Mouse (Mus musculus): ENCODE measurements around the gene Zfp593. TPM values are rescaled to one million over a fixed set of nuclear protein-coding genes. Genes with fewer than 3 reads are reported as not detected.

Gene Zfp593
- polyA plus RNA-seq, 1 experiment = 8.7 TPM

DNA sequence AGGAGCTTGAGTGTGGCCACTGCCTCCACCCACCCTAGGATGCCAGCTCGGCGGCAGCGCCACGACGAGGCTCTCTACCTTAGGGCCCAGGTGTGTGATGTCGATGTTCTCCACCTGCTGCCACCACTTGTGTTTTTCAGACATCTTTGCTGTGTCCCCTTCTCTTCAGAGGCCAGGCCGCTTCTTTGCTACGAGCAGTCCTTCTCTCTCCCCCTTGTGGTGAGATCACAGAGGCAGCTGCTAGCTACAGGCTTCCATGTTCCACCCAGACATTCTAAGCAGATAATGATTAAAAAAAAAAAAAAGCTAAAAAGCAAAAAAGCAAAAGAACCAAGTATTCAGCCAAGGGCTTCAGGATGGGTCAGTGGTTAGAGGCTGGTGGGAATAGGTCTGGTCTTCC is 18.2 kb downstream of the Zfp593 start, which contains the start of gene Catsper4:
Gene Catsper4 (minus strand): TSS at position 190 of the 400 bp plus-strand sequence.
- no peak for DNase-seq (ENCODE audit: low read depth)

DNA sequence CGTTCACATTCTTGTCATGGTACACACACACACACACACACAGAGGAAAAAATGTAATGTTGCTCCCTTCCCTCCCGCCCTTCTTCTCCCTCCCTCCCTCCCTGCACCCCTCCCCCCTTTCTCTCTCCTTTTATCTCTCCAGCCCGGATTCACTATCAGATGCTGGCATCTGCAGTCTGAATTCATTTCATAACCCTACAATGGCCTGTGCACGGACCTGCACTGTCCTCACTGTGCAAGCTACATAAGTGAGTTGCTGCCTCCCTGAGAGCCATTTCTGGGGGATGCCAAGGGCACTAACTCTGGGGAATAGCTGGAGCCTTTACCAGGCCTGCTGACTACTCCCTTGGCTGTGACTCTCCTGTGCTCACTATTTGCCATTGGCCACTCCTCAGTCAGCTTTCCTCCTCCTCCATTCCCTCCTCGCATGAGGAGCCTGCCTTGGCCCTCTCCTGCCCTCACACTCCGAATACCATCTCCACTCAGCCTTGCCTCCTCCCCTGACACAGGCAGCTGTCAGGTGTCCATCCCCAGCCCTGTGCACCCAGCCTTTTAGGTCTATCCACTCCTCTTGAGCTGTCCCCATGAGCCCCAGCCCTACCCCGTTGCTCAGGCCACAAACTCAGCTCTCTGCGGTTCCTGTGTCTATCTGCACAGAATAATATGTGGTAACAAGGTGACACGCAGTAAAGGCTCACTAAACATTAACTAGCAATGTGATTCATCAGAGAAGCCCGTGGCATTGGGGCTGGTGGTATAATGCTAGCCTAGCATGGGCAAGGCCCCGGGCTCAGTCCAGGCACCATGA is 22.4 kb downstream of the Zfp593 start:
- DNase-seq (ENCODE audit: low read depth) = no peak

DNA sequence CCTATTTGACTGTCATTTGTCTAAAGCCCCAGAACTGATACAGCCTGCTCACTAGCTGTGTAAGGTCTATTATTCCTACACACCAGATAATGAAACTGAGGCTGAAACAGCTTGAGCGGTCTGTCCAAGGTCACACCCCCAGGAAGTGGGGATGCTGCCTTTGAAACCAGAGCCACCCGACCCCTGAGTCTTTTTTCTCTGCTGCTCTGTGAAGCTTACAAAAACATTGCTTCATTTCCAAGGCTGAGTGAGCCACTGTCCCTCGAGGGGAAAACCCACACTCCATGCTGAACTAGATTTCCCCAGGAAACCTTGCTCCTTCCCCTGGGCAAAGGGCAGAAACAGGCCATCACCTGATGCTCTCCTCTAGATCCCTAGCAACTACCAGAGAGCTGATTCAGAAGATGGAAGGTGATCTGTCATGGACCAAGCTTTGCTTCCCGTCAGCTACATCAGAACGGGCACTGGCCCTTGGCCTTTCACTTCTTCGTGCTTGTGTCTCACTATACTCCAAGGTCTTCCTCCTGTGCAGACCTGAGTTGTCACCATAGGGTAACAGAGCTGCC is 38.8 kb downstream of the Zfp593 start:
- no peak for DNase-seq (ENCODE audit: low read depth)

DNA sequence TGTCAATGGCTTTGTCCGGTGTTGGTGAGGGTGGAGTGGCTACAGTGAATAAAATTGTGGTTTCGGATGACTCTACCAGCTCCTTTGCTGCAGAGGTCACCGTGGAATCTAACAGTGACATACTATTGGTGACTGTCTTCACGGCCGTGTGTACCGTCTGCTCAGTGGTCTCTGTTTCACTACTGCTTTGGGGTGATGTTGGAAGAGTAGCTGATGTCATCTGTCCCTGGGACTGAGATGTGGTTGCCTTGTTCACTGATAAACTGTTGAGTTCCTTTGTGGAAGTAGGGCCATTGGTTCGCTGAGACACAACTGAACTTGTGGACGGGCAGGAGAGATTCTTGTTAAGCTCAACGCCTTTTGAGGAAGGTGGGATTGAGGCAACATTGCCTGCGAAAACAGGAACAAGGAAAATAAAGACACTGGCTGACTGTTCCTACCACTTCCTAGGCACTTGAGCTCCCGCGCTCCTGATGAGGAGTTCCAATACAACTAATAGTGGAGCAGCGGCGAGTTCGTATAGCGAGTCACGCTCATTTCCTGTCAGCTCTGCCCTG is 42.0 kb downstream of the Zfp593 start:
- DNase-seq (ENCODE audit: low read depth) = no peak

DNA sequence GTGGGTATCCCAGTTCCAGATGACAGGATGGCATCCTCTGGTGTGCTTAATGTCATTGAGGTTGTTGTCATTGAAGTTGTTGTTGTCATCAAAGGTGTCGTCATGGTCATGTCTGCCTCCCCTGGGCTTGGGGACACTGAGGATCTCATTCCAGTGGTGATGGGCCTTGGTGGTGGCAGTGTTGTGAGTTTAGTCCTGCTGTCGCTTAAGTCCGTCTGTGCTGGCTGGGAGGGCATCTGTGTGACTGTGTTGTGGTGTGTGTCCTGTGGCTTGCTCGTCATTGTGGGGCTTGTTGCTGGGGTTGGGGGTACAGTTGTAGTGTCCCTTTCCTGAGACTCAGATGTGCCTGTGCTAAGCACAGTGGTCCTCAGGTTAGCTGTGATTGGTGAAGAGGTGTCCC is 42.5 kb downstream of the Zfp593 start, which contains the start of gene Gm7534:
Gene Gm7534 (minus strand): TSS at position 101 of the 400 bp plus-strand sequence.
- DNase-seq (ENCODE audit: low read depth) = no peak

DNA sequence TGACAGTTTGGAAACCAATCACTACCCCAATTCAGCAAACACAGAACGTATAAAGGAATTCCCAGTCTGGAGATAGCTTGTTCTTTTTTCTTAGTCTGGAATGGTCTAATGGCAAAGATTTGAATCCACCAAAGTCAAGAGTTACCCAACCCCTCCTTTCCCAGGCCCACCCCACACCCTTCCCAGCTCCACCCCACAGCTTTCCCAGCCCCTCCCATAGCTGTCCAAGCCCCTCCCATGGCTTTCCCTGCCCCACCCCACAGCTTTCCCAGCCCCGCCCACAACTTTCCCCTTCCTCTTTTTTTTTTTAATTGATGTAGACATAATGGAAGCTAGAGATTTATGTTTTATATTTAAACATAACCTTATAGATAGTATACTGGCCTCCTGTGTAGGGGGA is 46.0 kb downstream of the Zfp593 start:
- no peak for DNase-seq (ENCODE audit: low read depth)

Other genes starting within 250 kb of the Zfp593 start
- 40.2 and 50.3 TPM in 2 replicates for gene Dhdds, start 244.7 kb downstream of the Zfp593 start, polyA plus RNA-seq (2012; rRNA removed)
- not detected in 2 replicates for gene Lin28a, start 226.8 kb downstream of the Zfp593 start, polyA plus RNA-seq (2012; rRNA removed)
- gene Zfp683, start 191.8 kb downstream of the Zfp593 start, polyA plus RNA-seq (2012; rRNA removed) = 0.42 and 0.84 TPM in 2 replicates
- 3.1 and 4.5 TPM in 2 replicates for gene Crybg2, start 184.8 kb downstream of the Zfp593 start, polyA plus RNA-seq (2012; rRNA removed)
- gene Cd52, start 150.5 kb downstream of the Zfp593 start, polyA plus RNA-seq (2012; rRNA removed) = 1,433 and 3,556 TPM in 2 replicates
- gene Ubxn11, start 143.0 kb downstream of the Zfp593 start, polyA plus RNA-seq (2012; rRNA removed) = 22.2 and 28.3 TPM in 2 replicates
- 935 and 1,090 TPM in 2 replicates for gene Sh3bgrl3, start 116.8 kb downstream of the Zfp593 start, polyA plus RNA-seq (2012; rRNA removed)
- gene Cep85, start 58.5 kb downstream of the Zfp593 start, polyA plus RNA-seq (2012; rRNA removed) = 21.3 and 29.8 TPM in 2 replicates
- not detected in 2 replicates for gene Gm7534, start 42.6 kb downstream of the Zfp593 start, polyA plus RNA-seq (2012; rRNA removed)
- 0.23 and 0.56 TPM in 2 replicates for gene Catsper4, start 18.2 kb downstream of the Zfp593 start, polyA plus RNA-seq (2012; rRNA removed)
- 8.7 and 10.3 TPM in 2 replicates for gene Cnksr1, start 7.2 kb downstream of the Zfp593 start, polyA plus RNA-seq (2012; rRNA removed)
- gene E130218I03Rik, start 1.9 kb downstream of the Zfp593 start, polyA plus RNA-seq (2012; rRNA removed) = 0.05 TPM in 1 of 2 replicates, not detected in the other
- not detected in 2 replicates for gene Gm30191, start 1.3 kb upstream of the Zfp593 start, polyA plus RNA-seq (2012; rRNA removed)
- 15.0 and 15.6 TPM in 2 replicates for gene Grrp1, start 8.5 kb upstream of the Zfp593 start, polyA plus RNA-seq (2012; rRNA removed)
- 6.8 and 8.3 TPM in 2 replicates for gene Pdik1l, start 42.3 kb upstream of the Zfp593 start, polyA plus RNA-seq (2012; rRNA removed)
- gene Trim63, start 69.5 kb upstream of the Zfp593 start, polyA plus RNA-seq (2012; rRNA removed) = 1.0 and 1.1 TPM in 2 replicates
- gene Slc30a2, start 97.6 kb upstream of the Zfp593 start, polyA plus RNA-seq (2012; rRNA removed) = 41.8 and 53.7 TPM in 2 replicates
- 2.7 and 3.2 TPM in 2 replicates for gene Extl1, start 138.3 kb upstream of the Zfp593 start, polyA plus RNA-seq (2012; rRNA removed)
- gene Pafah2, start 150.7 kb upstream of the Zfp593 start, polyA plus RNA-seq (2012; rRNA removed) = 47.4 and 66.4 TPM in 2 replicates
- gene Stmn1, start 222.7 kb upstream of the Zfp593 start, polyA plus RNA-seq (2012; rRNA removed) = 3.5 and 7.7 TPM in 2 replicates

Measured in gonadal fat pad, adult 2 months (tissue).